Mouse (Mus musculus) kidney, embryonic 14.5 days (tissue): ENCODE data around the gene Rab3il1. TPM values are rescaled to one million over a fixed set of nuclear protein-coding genes. Genes with fewer than 3 reads are reported as not detected.
A peak's percentile ranks its signal among the peaks of the same experiment; 100 is the strongest.

ENCODE experiments used
- ATAC-seq: fragments of 200-750 bp; cut with Nextera tagmentation; 2 replicates; pipeline ENCODE4 v1.8.0; 2017; ENCODE audit warnings: moderate number of reproducible peaks, mild to moderate bottlenecking, moderate TSS enrichment, moderate library complexity; ENCODE audit not compliant: low FRiP score, low TSS enrichment
- H3K27ac ChIP-seq: fragments of 300-500 bp; sonication (generic); 2 replicates; pipeline ENCODE4 v1.5.1; 2014; ENCODE audit warnings: low read depth, mild to moderate bottlenecking, low read length, moderate library complexity, mixed read lengths
- H3K27me3 ChIP-seq: fragments of 300-500 bp; sonication (generic); 2 replicates; pipeline ENCODE4 v1.6.1; 2014; ENCODE audit warnings: mild to moderate bottlenecking, low read length; ENCODE audit not compliant: control insufficient read depth, insufficient read depth
- H3K36me3 ChIP-seq: fragments of 300-500 bp; sonication (generic); 2 replicates; pipeline ENCODE4 v1.6.1; 2014; ENCODE audit warnings: low read length, mixed read lengths; ENCODE audit not compliant: control insufficient read depth, insufficient read depth
- H3K4me1 ChIP-seq: fragments of 300-500 bp; sonication (generic); 2 replicates; pipeline ENCODE4 v1.6.1; 2014; ENCODE audit warnings: low read length, mixed read lengths; ENCODE audit not compliant: control insufficient read depth, insufficient read depth
- H3K4me2 ChIP-seq: fragments of 300-500 bp; sonication (generic); replicated peaks from 2 replicates; pipeline ENCODE4 v1.6.1; 2014; ENCODE audit warnings: low read depth, mild to moderate bottlenecking, low read length
- H3K4me3 ChIP-seq: fragments of 300-500 bp; sonication (generic); 2 replicates; pipeline ENCODE4 v1.5.1; 2014; ENCODE audit warnings: mild to moderate bottlenecking, low read length
- H3K9ac ChIP-seq: fragments of 300-500 bp; sonication (generic); 2 replicates; pipeline ENCODE4 v1.6.1; 2014; ENCODE audit warnings: low read depth, mild to moderate bottlenecking, low read length, moderate library complexity
- H3K9me3 ChIP-seq: fragments of 300-500 bp; sonication (generic); 2 replicates; pipeline ENCODE4 v1.6.1; 2016; ENCODE audit warnings: low read length; ENCODE audit not compliant: control insufficient read depth
- WGBS: fragments of 180-500 bp; shearing (Covaris S2); extraction: QIAGEN DNeasy Blood & Tissue Kit; methylation state at CpG from one replicate; pipeline ENCODE4 v1.1.7; 2014; 5-methylcytosine and 5-hydroxymethylcytosine counted together
- polyA plus RNA-seq: library from polyadenylated mRNA; unstranded; fragments of >200 nt; fragmentation: Nextera tagmentation; extraction: Ambion mirVana; gene quantifications from 2 replicates; pipeline ENCODE4 v1.2.1, GENCODE M21; 2014

Gene Rab3il1
- polyA plus RNA-seq, 1 experiment from 2014 or later, result 20.3 TPM

GRCm38 (mm10) chr19:10041388-10042148 is 40.1 kb downstream of the Rab3il1 start, which contains the start of gene Fads3:
TSS of gene Fads3 (plus strand) at chr19:10041569.
- peak; percentile 94 for ATAC-seq
- Histone ChIP-seq H3K27ac (no peak within 1 kb of the TSS), H3K4me2 (peak within 1 kb of the TSS; percentile 78), H3K27me3 (no peaks in the 10 kb centered on the region), H3K9me3 (no peaks in the 10 kb centered on the region), H3K9ac (peak within 1 kb of the TSS; percentile 61), H3K4me3 (peak within 1 kb of the TSS; percentile 53), H3K36me3 (no peaks in the 10 kb centered on the region), H3K4me1 (peaks cover 27% of the 10 kb centered on the region)
- WGBS, result under 1% methylated on average over 69 of the region's 69 CpGs

- peak; percentile 8; the same call in 1 of the 2 replicates for ATAC-seq
- 61% methylated on average over 6 of the region's 6 CpGs for WGBS
- Histone ChIP-seq H3K27ac (no peak overlapping the region), H3K27me3 (no peaks in the 10 kb centered on the region), H3K9me3 (no peaks in the 10 kb centered on the region), H3K4me2 (peak overlapping the region; percentile 78), H3K4me1 (peaks cover 27% of the 10 kb centered on the region), H3K4me3 (peak overlapping the region; percentile 53), H3K36me3 (no peaks in the 10 kb centered on the region), H3K9ac (peak overlapping the region; percentile 61; the same call in 1 of the 2 replicates)
These were observed 40.8 kb downstream of the Rab3il1 start for GRCm38 (mm10) chr19:10042232-10042631.

DNA sequence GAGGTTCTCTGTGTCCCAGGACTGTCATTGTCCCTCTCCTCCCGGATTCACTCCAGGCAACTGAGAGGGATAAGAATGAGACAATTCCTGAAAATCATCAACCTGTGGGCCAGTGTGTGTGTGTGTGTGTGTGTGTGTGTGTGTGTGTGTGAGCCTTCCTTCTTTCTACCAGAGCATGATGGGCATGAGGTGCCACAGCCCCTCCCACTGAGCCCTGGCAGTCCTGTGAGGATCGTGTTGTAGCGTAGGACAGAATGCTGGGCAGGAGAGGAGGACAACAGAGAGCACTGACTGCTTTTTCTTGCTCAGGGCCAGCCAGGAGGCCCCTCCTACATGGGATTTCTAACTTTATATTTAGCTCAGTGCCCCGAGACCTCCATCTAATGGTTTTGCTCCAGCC is 41.3 kb downstream of the Rab3il1 start:
- Histone ChIP-seq H3K4me2 (peak overlapping the region; percentile 78), H3K4me3 (no peak overlapping the region), H3K27ac (no peak overlapping the region), H3K36me3 (no peaks in the 10 kb centered on the region), H3K4me1 (peaks cover 27% of the 10 kb centered on the region), H3K27me3 (no peaks in the 10 kb centered on the region), H3K9ac (no peak overlapping the region), H3K9me3 (no peaks in the 10 kb centered on the region)
- WGBS, result 88% methylated on average over 4 of the region's 4 CpGs
- no peak for ATAC-seq

- ATAC-seq, result no peak
- Histone ChIP-seq H3K27ac (no peak overlapping the region), H3K27me3 (no peaks in the 10 kb centered on the region), H3K4me2 (no peak overlapping the region), H3K4me1 (peaks cover 23% of the 10 kb centered on the region), H3K4me3 (no peak overlapping the region), H3K9me3 (no peaks in the 10 kb centered on the region), H3K9ac (no peak overlapping the region), H3K36me3 (no peaks in the 10 kb centered on the region)
These were observed 42.2 kb downstream of the Rab3il1 start for GRCm38 (mm10) chr19:10043643-10044042.

DNA sequence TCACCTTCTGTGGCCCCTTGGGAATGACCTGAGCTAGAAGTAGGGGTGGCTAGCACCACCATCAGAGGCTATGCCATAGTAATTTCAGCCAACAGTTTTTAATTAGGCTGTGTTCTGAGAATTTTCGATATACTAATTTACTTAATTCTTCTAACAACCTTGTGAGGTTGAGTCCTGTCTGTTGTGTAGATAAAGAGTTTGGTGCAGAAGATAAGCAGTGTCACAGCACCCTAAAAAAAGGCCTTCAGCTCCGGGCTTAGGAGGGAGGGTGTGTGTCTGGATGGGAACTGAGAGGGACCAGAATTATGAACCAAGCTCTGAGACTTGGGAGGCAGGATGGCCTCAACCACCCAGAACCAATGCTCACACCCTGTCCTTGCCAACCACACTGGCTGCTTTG is 44.2 kb downstream of the Rab3il1 start:
- no peak overlapping the region for H3K4me2 ChIP-seq
- H3K9me3 ChIP-seq, result no peaks in the 10 kb centered on the region
- no peak for ATAC-seq
- H3K9ac ChIP-seq, result no peak overlapping the region
- 86% methylated on average over 2 of the region's 2 CpGs for WGBS
- H3K4me3 ChIP-seq, result no peak overlapping the region
- no peak overlapping the region for H3K27ac ChIP-seq
- no peaks in the 10 kb centered on the region for H3K36me3 ChIP-seq
- H3K4me1 ChIP-seq, result peaks cover 16% of the 10 kb centered on the region
- H3K27me3 ChIP-seq, result no peaks in the 10 kb centered on the region

DNA sequence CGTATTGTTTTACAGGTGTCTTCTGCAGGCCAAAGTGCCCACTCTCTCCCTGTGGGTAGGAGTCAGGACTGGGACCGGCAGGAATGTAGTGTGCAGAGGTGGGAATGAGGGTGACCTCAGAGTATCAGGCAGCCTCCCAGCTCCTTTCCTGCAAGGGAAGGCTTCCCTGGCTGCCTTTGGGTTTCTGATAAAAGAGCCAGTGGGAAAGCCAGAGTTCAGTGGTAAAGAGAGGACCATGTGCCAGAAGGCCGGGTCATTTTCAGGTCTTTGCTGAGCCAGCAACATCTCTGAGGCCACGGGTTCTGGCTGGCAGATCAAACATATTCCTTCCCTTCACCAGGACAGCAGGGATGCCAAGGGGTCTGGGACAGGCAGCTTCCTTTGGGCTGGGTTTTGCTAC is 44.9 kb downstream of the Rab3il1 start:
- Histone ChIP-seq H3K27ac (no peak overlapping the region), H3K9me3 (no peaks in the 10 kb centered on the region), H3K9ac (no peak overlapping the region), H3K4me2 (no peak overlapping the region), H3K36me3 (no peaks in the 10 kb centered on the region), H3K4me1 (peaks cover 11% of the 10 kb centered on the region), H3K27me3 (no peaks in the 10 kb centered on the region), H3K4me3 (no peak overlapping the region)
- WGBS, result 45% methylated on average over 4 of the region's 4 CpGs
- no peak for ATAC-seq

DNA sequence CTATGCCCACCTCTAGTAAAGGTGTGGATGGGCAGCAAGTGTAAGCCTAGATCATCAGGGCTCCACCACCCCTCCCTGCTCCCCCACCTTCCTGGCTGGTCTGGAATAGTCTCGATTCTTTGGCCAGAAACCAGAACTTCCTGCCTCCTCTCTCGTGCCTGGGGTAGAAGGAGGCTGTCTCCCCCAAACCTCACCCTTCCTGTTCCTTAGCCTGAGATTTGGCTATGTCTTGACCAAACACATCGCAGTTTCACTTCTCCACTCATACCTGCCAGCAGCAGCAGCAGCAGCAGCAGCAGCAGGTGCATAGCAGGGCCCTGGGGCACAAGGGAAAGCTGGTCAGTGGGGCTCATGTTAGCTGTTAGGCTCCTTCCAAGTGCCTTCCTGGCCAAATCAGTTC is 45.5 kb downstream of the Rab3il1 start:
- H3K4me2 ChIP-seq, result no peak overlapping the region
- H3K4me1 ChIP-seq, result peaks cover 10% of the 10 kb centered on the region
- H3K9ac ChIP-seq, result no peak overlapping the region
- no peak for ATAC-seq
- no peak overlapping the region for H3K27ac ChIP-seq
- WGBS, result 46% methylated on average over 3 of the region's 3 CpGs
- no peaks in the 10 kb centered on the region for H3K27me3 ChIP-seq
- no peak overlapping the region for H3K4me3 ChIP-seq
- no peaks in the 10 kb centered on the region for H3K36me3 ChIP-seq
- H3K9me3 ChIP-seq, result no peaks in the 10 kb centered on the region

- H3K9me3 ChIP-seq, result no peaks in the 10 kb centered on the region
- no peaks in the 10 kb centered on the region for H3K4me1 ChIP-seq
- H3K36me3 ChIP-seq, result no peaks in the 10 kb centered on the region
- H3K4me3 ChIP-seq, result no peak overlapping the region
- no peak overlapping the region for H3K4me2 ChIP-seq
- no peak overlapping the region for H3K27ac ChIP-seq
- no peak for ATAC-seq
- H3K9ac ChIP-seq, result no peak overlapping the region
- no peaks in the 10 kb centered on the region for H3K27me3 ChIP-seq
These were observed 48.1 kb downstream of the Rab3il1 start for GRCm38 (mm10) chr19:10049533-10049932.

DNA sequence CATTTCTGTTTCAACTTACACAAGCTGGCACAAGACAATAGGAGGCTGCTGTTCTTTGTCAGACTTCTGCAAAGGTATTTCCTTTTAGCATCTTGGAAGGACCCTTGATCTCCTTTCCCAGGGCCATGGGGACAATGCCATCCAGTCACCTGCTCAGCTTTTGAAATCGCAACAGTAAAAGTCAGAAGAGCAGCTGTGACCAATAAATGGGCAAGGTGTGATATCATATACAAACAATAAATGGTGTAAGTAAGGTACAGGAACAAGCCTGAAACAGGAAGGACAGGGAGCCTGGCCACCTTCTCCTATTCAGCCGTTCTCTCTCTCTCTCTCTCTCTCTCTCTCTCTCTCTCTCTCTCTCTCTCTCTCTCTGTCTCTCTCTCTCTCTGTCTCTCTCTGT is 49.0 kb downstream of the Rab3il1 start:
- Histone ChIP-seq H3K4me2 (no peak overlapping the region), H3K36me3 (no peaks in the 10 kb centered on the region; the same call in none of the 2 replicates), H3K4me1 (no peaks in the 10 kb centered on the region), H3K27ac (no peak overlapping the region), H3K27me3 (no peaks in the 10 kb centered on the region), H3K9ac (no peak overlapping the region), H3K4me3 (no peak overlapping the region), H3K9me3 (no peaks in the 10 kb centered on the region)
- ATAC-seq, result no peak
- 71% methylated on average over 2 of the region's 2 CpGs for WGBS
